Mouse (Mus musculus) brain, embryonic 14.5 days (tissue): ENCODE measurements around the gene Rdh16f2.

ENCODE experiments used
- CTCF ChIP-seq: fragments of 200-500 bp; IDR thresholded peaks from 2 replicates; pipeline ENCODE4 v1.5.1; 2012; ENCODE audit warnings: inconsistent platforms, mild to moderate bottlenecking, moderate library complexity, borderline replicate concordance; ENCODE audit not compliant: insufficient read depth, insufficient read length; ENCODE audit errors: extremely low read depth
- POLR2A ChIP-seq: fragments of 200-500 bp; IDR thresholded peaks from 2 replicates; pipeline ENCODE4 v1.6.1; 2012; ENCODE audit warnings: mild to moderate bottlenecking, inconsistent platforms, borderline replicate concordance; ENCODE audit not compliant: poor library complexity, insufficient read depth, insufficient read length, severe bottlenecking; ENCODE audit errors: extremely low read depth

GRCm38 (mm10) chr10:127897506-127897905 lies 31.2 kb downstream of the Rdh16f2 start:
- TF ChIP-seq POLR2A = no peak
- TF ChIP-seq CTCF = no peak
